Mouse (Mus musculus): ENCODE results near the gene Serpine1. TPM values are rescaled to one million over a fixed set of nuclear protein-coding genes. Genes with fewer than 3 reads are reported as not detected.

The Serpine1 gene
- polyA plus RNA-seq, 1 experiment from 2014 or later = 0.14 TPM

DNA sequence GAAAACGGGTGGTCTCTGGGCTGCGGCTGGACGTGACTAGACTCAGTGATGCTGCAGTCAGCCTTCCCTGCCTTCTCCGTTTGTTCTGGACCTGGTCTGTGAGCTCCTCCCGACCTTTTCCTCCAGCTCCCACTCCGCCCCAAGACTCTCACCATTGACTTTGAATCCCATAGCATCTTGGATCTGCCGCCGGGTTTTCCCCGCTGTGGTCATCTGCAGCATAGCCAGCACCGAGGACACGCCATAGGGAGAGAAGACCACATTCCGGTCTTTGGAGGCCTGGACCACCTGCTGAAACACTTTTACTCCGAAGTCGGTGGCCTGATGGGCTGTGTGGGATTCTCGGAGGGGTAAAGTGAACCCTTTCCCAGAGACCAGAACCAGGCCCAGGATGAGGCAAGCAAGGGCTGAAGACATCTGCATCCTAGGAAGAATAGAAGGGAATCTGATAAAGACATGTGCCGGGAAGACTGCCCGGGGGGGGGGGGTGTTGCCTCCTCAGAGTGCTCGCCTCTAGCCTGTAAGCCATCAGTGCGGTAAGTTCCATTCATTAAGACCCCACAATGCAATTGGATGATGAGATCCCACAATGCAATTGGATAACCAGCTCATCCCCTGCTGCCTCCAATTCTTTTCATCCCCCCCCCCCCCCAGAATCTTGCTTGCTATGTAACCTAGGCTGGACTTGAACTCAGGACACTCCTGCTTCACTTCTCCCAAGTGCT is 1.0 kb downstream of the Serpine1 start:
- Histone ChIP-seq H3K4me1 (ENCODE audit: control insufficient read depth, insufficient read depth, low read depth, low read length) (peaks cover 16% of the 10 kb centered on the region), H3K36me3 (ENCODE audit: control insufficient read depth, insufficient read depth, low read length) (no peaks in the 10 kb centered on the region), H3K27me3 (replicated peaks; ENCODE audit: control insufficient read depth, insufficient read depth, low read length) (no peaks in the 10 kb centered on the region), H3K27ac (ENCODE audit: low read depth, low read length) (no peak overlapping the region), H3K4me2 (ENCODE audit: low read length) (no peak overlapping the region), H3K4me3 (ENCODE audit: low read length) (no peak overlapping the region), H3K9ac (ENCODE audit: low read depth, low read length) (no peak overlapping the region), H3K9me3 (ENCODE audit: control insufficient read depth, low read length) (no peaks in the 10 kb centered on the region)
- ATAC-seq = no peak
- WGBS = 89% methylated on average over 19 of the region's 19 CpGs

DNA sequence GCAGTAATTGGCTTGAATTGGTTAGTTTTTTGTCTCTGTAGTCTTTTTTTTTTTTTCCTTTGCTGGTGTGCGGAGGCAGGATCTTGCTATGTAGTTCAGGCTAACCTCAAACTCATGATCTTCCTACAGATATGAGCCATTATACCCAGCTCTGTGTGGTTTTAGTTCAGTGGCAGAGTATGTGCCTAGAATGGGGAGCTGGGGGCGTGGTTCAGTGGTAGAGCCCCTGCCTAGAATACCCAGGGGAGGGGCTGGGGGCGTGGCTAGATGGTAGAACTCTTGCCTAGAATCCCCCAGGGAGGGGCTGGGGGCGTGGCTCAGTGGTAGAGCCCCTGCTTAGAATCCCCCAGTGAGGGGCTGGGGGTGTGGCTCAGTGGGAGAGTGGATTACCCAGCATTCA is 3.4 kb downstream of the Serpine1 start:
- Histone ChIP-seq H3K4me2 (ENCODE audit: low read length) (no peak overlapping the region), H3K27ac (ENCODE audit: low read depth, low read length) (no peak overlapping the region), H3K9me3 (ENCODE audit: control insufficient read depth, low read length) (no peaks in the 10 kb centered on the region), H3K36me3 (ENCODE audit: control insufficient read depth, insufficient read depth, low read length) (no peaks in the 10 kb centered on the region), H3K4me3 (ENCODE audit: low read length) (no peak overlapping the region), H3K27me3 (replicated peaks; ENCODE audit: control insufficient read depth, insufficient read depth, low read length) (no peaks in the 10 kb centered on the region), H3K9ac (ENCODE audit: low read depth, low read length) (no peak overlapping the region), H3K4me1 (ENCODE audit: control insufficient read depth, insufficient read depth, low read depth, low read length) (peaks cover 12% of the 10 kb centered on the region)
- no peak for ATAC-seq
- WGBS = 81% methylated on average over 4 of the region's 4 CpGs

DNA sequence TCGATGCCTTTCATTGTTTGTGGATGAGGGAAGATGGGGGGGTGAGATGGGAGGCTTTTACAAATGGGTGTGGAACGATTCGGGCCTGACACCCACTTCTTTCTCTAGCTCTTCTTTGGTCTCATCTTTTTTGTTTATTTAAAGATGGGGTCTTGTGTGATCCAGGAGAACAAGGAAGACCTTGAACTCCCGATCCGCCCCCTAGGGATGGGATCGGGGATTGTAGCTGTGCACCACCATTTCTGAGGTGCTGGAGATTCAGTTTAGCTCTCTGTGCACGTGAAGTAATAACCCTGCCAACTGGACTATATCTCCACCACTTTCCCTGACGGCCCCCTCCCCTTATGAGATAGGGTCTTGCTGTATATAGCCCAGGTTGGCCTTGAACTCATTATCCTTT is 6.1 kb downstream of the Serpine1 start:
- H3K4me1 ChIP-seq (ENCODE audit: control insufficient read depth, insufficient read depth, low read depth, low read length) = no peaks in the 10 kb centered on the region
- H3K36me3 ChIP-seq (ENCODE audit: control insufficient read depth, insufficient read depth, low read length) = no peaks in the 10 kb centered on the region
- no peaks in the 10 kb centered on the region for H3K27me3 ChIP-seq (replicated peaks; ENCODE audit: control insufficient read depth, insufficient read depth, low read length)
- no peak overlapping the region for H3K27ac ChIP-seq (ENCODE audit: low read depth, low read length)
- no peak for ATAC-seq
- H3K9me3 ChIP-seq (ENCODE audit: control insufficient read depth, low read length) = no peaks in the 10 kb centered on the region
- 74% methylated on average over 8 of the region's 8 CpGs for WGBS
- H3K4me2 ChIP-seq (ENCODE audit: low read length) = no peak overlapping the region
- H3K4me3 ChIP-seq (ENCODE audit: low read length) = no peak overlapping the region
- no peak overlapping the region for H3K9ac ChIP-seq (ENCODE audit: low read depth, low read length)

DNA sequence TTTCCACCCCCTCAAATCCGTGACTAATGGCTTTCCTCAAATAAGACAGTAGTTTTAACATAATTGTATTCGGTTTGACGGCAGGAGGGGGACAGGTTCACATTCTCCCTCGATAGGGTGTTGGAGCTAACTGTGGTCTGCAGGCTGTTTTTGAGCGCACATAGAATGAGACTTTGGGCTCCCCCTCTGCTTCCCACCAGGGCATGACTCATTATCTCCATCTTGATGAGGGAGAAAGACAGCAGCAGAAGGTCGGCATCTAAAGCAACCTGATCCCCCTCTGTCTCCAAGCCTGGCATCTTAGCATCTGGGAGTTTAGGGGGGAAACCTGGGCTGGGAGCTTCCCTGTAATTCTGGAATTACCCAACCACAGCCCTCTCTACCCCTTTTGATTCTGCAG is 6.6 kb downstream of the Serpine1 start:
- Histone ChIP-seq H3K27me3 (replicated peaks; ENCODE audit: control insufficient read depth, insufficient read depth, low read length) (no peaks in the 10 kb centered on the region), H3K4me2 (ENCODE audit: low read length) (no peak overlapping the region), H3K4me1 (ENCODE audit: control insufficient read depth, insufficient read depth, low read depth, low read length) (no peaks in the 10 kb centered on the region), H3K9me3 (ENCODE audit: control insufficient read depth, low read length) (no peaks in the 10 kb centered on the region), H3K9ac (ENCODE audit: low read depth, low read length) (no peak overlapping the region), H3K4me3 (ENCODE audit: low read length) (no peak overlapping the region), H3K36me3 (ENCODE audit: control insufficient read depth, insufficient read depth, low read length) (no peaks in the 10 kb centered on the region), H3K27ac (ENCODE audit: low read depth, low read length) (no peak overlapping the region)
- ATAC-seq = no peak
- WGBS = 48% methylated on average over 6 of the region's 6 CpGs

DNA sequence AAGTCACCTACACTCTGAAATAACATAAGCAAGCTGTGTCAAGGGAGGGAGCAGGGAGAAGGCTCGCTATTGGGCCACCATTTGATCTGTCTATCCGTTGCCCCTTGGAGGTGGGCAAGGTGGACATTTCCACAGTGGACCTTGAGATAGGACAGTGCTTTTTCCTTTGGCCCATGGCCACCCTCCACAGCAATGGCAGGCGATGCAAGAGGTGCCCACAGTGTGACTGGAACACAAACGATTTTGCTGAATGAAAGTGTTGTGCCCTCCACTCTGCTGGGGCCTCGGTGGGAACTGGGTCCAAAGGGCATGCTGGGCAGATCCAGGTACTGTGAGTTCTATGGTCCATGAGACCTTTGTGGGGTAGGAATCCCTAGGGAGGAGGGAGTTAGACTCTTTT is 9.5 kb downstream of the Serpine1 start:
- H3K9ac ChIP-seq (ENCODE audit: low read depth, low read length) = no peak overlapping the region
- no peak overlapping the region for H3K4me3 ChIP-seq (ENCODE audit: low read length)
- no peak for ATAC-seq
- H3K27me3 ChIP-seq (replicated peaks; ENCODE audit: control insufficient read depth, insufficient read depth, low read length) = no peaks in the 10 kb centered on the region
- H3K9me3 ChIP-seq (ENCODE audit: control insufficient read depth, low read length) = no peaks in the 10 kb centered on the region
- whole genome bisulfite sequencing = 91% methylated on average over 5 of the region's 5 CpGs
- no peaks in the 10 kb centered on the region for H3K4me1 ChIP-seq (ENCODE audit: control insufficient read depth, insufficient read depth, low read depth, low read length)
- no peak overlapping the region for H3K4me2 ChIP-seq (ENCODE audit: low read length)
- no peak overlapping the region for H3K27ac ChIP-seq (ENCODE audit: low read depth, low read length)
- no peaks in the 10 kb centered on the region for H3K36me3 ChIP-seq (ENCODE audit: control insufficient read depth, insufficient read depth, low read length)

DNA sequence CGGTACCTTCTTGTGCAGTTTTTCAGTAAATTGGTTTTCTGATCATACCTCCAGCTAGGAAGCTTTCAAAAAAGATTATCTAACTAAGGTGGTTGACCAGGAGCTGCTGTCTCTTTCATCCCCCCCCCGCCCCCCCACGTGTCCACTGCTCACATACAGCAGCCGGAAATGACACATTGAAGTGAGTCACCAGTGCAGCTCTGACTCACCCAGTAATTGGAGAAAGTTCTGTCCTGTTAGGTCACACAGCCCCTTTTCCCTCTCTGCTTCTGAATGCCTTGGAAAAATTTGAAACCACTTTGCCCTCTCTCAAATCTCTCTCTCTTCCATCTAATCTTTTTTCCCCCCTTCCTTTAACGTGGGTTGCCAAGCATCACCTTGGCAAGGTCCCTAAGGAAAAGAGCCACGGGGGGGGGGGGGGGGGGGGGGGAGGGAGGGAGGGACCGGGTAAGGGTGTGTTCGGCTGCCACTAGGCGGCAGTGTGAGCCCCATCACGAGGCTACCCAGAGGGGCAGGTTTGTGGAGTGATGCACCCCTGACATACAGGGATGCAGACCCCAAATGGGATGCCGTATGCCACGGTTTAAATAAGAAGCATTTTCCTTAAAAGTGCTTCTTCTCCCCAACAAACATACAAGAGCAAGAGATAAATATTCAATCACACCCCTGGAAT is 10.1 kb downstream of the Serpine1 start:
- no peaks in the 10 kb centered on the region for H3K9me3 ChIP-seq (ENCODE audit: control insufficient read depth, low read length)
- no peak overlapping the region for H3K27ac ChIP-seq (ENCODE audit: low read depth, low read length)
- H3K4me3 ChIP-seq (ENCODE audit: low read length) = no peak overlapping the region
- H3K36me3 ChIP-seq (ENCODE audit: control insufficient read depth, insufficient read depth, low read length) = no peaks in the 10 kb centered on the region
- H3K4me2 ChIP-seq (ENCODE audit: low read length) = no peak overlapping the region
- ATAC-seq = no peak
- WGBS = 27% methylated on average over 11 of the region's 12 CpGs
- no peaks in the 10 kb centered on the region for H3K27me3 ChIP-seq (replicated peaks; ENCODE audit: control insufficient read depth, insufficient read depth, low read length)
- H3K4me1 ChIP-seq (ENCODE audit: control insufficient read depth, insufficient read depth, low read depth, low read length) = no peaks in the 10 kb centered on the region
- H3K9ac ChIP-seq (ENCODE audit: low read depth, low read length) = no peak overlapping the region

DNA sequence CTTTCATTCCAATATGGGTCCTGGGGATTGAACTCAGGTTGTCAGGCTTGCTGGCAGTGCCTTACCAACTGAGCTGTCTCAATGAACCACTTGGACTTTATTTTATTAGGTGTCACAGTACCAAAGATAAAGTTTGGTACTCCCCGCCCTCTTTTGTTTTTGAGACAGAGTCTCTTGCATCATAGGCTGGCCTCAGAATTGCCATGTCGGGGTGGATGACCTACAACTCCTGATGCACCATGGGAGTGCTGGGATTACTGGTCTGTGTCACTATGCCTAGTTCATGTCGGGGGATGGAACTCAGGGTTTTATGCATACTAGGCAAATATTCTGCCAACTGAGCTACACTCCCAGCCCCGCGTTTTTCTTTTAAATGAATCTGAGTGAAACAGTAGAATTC is 17.2 kb downstream of the Serpine1 start:
- Histone ChIP-seq H3K9me3 (ENCODE audit: control insufficient read depth, low read length) (no peaks in the 10 kb centered on the region), H3K4me1 (ENCODE audit: control insufficient read depth, insufficient read depth, low read depth, low read length) (no peaks in the 10 kb centered on the region), H3K9ac (ENCODE audit: low read depth, low read length) (no peak overlapping the region), H3K4me2 (ENCODE audit: low read length) (no peak overlapping the region), H3K36me3 (ENCODE audit: control insufficient read depth, insufficient read depth, low read length) (no peaks in the 10 kb centered on the region), H3K27me3 (replicated peaks; ENCODE audit: control insufficient read depth, insufficient read depth, low read length) (no peaks in the 10 kb centered on the region), H3K4me3 (ENCODE audit: low read length) (no peak overlapping the region), H3K27ac (ENCODE audit: low read depth, low read length) (no peak overlapping the region)
- ATAC-seq = no peak
- 88% methylated on average over 5 of the region's 5 CpGs for WGBS

DNA sequence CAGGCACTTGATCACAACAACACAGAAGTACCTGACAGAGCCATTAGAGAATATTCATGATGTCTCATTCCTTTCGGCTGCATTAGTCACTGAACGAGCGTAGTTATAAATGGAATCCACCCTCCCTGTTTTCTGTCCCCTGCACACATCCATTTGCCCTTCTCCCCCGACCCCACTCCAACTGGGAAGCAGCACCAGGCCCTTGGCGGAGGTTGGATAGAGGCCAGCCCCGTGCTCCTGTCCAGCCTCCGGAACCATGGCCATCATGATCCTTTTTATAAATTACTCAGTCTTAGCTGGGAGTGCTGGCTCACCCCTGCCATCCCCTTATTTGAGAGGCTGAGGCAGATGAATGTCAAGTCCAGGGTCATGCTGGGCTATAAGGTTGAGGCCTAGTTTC is 17.8 kb downstream of the Serpine1 start:
- ATAC-seq = no peak
- Histone ChIP-seq H3K4me3 (ENCODE audit: low read length) (no peak overlapping the region), H3K9ac (ENCODE audit: low read depth, low read length) (no peak overlapping the region), H3K4me1 (ENCODE audit: control insufficient read depth, insufficient read depth, low read depth, low read length) (no peaks in the 10 kb centered on the region), H3K9me3 (ENCODE audit: control insufficient read depth, low read length) (no peaks in the 10 kb centered on the region), H3K36me3 (ENCODE audit: control insufficient read depth, insufficient read depth, low read length) (no peaks in the 10 kb centered on the region), H3K4me2 (ENCODE audit: low read length) (no peak overlapping the region), H3K27ac (ENCODE audit: low read depth, low read length) (no peak overlapping the region), H3K27me3 (replicated peaks; ENCODE audit: control insufficient read depth, insufficient read depth, low read length) (no peaks in the 10 kb centered on the region)
- WGBS = 89% methylated on average over 7 of the region's 7 CpGs

DNA sequence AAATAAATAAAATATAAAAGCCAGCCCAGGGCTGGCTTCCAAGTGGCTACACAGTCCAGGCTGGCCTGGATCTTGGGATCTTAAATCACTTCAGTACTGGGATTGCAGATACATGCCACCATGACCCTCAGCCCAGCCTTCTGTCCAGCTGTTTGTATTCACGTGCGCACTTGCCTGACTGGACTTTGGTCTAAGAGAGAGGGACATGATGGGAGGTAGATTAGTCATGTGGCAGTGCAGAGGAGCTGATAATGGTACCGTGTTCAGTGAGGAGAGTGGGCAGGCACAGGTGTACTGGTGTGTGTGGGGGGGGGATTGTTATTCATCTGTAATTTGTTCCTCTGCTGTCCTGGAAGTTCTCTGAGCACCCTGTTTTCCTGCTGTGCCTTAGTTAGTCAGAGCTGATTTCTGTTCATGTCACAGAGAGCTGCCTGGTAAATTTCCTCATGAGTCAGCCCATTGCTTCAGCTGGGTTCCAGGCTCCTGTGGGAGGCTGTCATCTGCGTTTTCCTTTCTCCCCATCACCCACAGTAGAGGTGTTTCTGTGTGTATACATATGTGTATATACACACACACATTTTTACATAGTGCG is 20.1 kb downstream of the Serpine1 start:
- no peak overlapping the region for H3K4me3 ChIP-seq (ENCODE audit: low read length)
- no peaks in the 10 kb centered on the region for H3K9me3 ChIP-seq (ENCODE audit: control insufficient read depth, low read length)
- no peaks in the 10 kb centered on the region for H3K36me3 ChIP-seq (ENCODE audit: control insufficient read depth, insufficient read depth, low read length)
- no peaks in the 10 kb centered on the region for H3K27me3 ChIP-seq (replicated peaks; ENCODE audit: control insufficient read depth, insufficient read depth, low read length)
- H3K4me1 ChIP-seq (ENCODE audit: control insufficient read depth, insufficient read depth, low read depth, low read length) = no peaks in the 10 kb centered on the region
- no peak overlapping the region for H3K4me2 ChIP-seq (ENCODE audit: low read length)
- H3K9ac ChIP-seq (ENCODE audit: low read depth, low read length) = no peak overlapping the region
- no peak overlapping the region for H3K27ac ChIP-seq (ENCODE audit: low read depth, low read length)
- WGBS = 86% methylated on average over 5 of the region's 5 CpGs
- ATAC-seq = no peak
